Mouse (Mus musculus) thymus, adult 2 months (tissue): ENCODE results near the gene Rbm33.

Source experiments
- CTCF ChIP-seq: fragments of 200-500 bp; IDR thresholded peaks from 2 replicates; pipeline ENCODE4 v1.5.1; 2012; ENCODE audit warnings: mild to moderate bottlenecking, control low read depth, low read length, moderate library complexity, borderline replicate concordance; ENCODE audit not compliant: control insufficient read depth, poor library complexity, insufficient read depth; ENCODE audit errors: extremely low read depth
- POLR2A ChIP-seq: fragments of 200-500 bp; IDR thresholded peaks from 2 replicates; pipeline ENCODE4 v1.6.1; 2012; ENCODE audit warnings: mild to moderate bottlenecking, low read length, control low read depth, moderate library complexity; ENCODE audit not compliant: control insufficient read depth, poor library complexity, insufficient read depth; ENCODE audit errors: extremely low read depth

- TF ChIP-seq CTCF (no peak), POLR2A (no peak)
These were observed 80.4 kb downstream of the Rbm33 start for GRCm38 (mm10) chr5:28397344-28397743.
